Mouse (Mus musculus) ovary, adult 18-20 months (tissue): ENCODE data around the gene Lbhd2.

Experiments used
- DNase-seq: peaks from one replicate; pipeline ENCODE4 v3.0.0; 2022; ENCODE audit warnings: low spot score, mixed read lengths

Lbhd2 gene

GRCm38 (mm10) chr12:111406622-111407021 is at the start of gene Lbhd2:
Lbhd2 (plus strand) TSS chr12:111406809.
- DNase-seq = no peak

- no peak for DNase-seq
Observed at GRCm38 (mm10) chr12:111360671-111361070, 45.9 kb upstream of the Lbhd2 start.

GRCm38 (mm10) chr12:111361319-111362098 is 45.1 kb upstream of the Lbhd2 start:
- no peak for DNase-seq

- no peak for DNase-seq
Observed at GRCm38 (mm10) chr12:111364234-111364633, 42.4 kb upstream of the Lbhd2 start.

- DNase-seq = no peak
Observed at GRCm38 (mm10) chr12:111367065-111367464, 39.5 kb upstream of the Lbhd2 start.

GRCm38 (mm10) chr12:111370249-111370648 is 36.4 kb upstream of the Lbhd2 start:
- DNase-seq = no peak

GRCm38 (mm10) chr12:111371905-111372304 is 34.7 kb upstream of the Lbhd2 start:
- DNase-seq = no peak

- no peak for DNase-seq
Observed at GRCm38 (mm10) chr12:111373411-111373810, 33.2 kb upstream of the Lbhd2 start.

- DNase-seq = no peak
Observed at GRCm38 (mm10) chr12:111374727-111375126, 31.9 kb upstream of the Lbhd2 start.

GRCm38 (mm10) chr12:111375559-111375958 is 31.1 kb upstream of the Lbhd2 start:
- DNase-seq = no peak

GRCm38 (mm10) chr12:111376053-111376452 is 30.6 kb upstream of the Lbhd2 start:
- no peak for DNase-seq

- DNase-seq = peak; percentile 39
Observed at GRCm38 (mm10) chr12:111376826-111377331, 29.7 kb upstream of the Lbhd2 start.

- peak; percentile 91 for DNase-seq
Observed at GRCm38 (mm10) chr12:111377376-111377973, 29.1 kb upstream of the Lbhd2 start, which contains the start of gene Cdc42bpb. Cdc42bpb (minus strand) TSS chr12:111377718.

GRCm38 (mm10) chr12:111377986-111378490 is 28.6 kb upstream of the Lbhd2 start:
- DNase-seq = no peak

GRCm38 (mm10) chr12:111378812-111379211 is 27.8 kb upstream of the Lbhd2 start:
- no peak for DNase-seq

GRCm38 (mm10) chr12:111385883-111386641 is 20.5 kb upstream of the Lbhd2 start:
- DNase-seq = no peak

- peak; percentile 32 for DNase-seq
Observed at GRCm38 (mm10) chr12:111386642-111387120, 19.9 kb upstream of the Lbhd2 start.

GRCm38 (mm10) chr12:111387146-111387545 is 19.5 kb upstream of the Lbhd2 start:
- DNase-seq = no peak

- no peak for DNase-seq
Observed at GRCm38 (mm10) chr12:111394008-111394407, 12.6 kb upstream of the Lbhd2 start.

GRCm38 (mm10) chr12:111396997-111397396 is 9.6 kb upstream of the Lbhd2 start:
- DNase-seq = peak; percentile 58

GRCm38 (mm10) chr12:111401454-111402184 is 5.0 kb upstream of the Lbhd2 start:
- no peak for DNase-seq
